Mouse (Mus musculus) kidney, postnatal 14 days (tissue): ENCODE results near the gene Slc50a1.
A peak's percentile ranks its signal among the peaks of the same experiment; 100 is the strongest.

Experiments
- DNase-seq: peaks from one replicate; pipeline ENCODE4 v3.0.0; 2022; ENCODE audit warnings: mixed read lengths

Gene Slc50a1

DNA sequence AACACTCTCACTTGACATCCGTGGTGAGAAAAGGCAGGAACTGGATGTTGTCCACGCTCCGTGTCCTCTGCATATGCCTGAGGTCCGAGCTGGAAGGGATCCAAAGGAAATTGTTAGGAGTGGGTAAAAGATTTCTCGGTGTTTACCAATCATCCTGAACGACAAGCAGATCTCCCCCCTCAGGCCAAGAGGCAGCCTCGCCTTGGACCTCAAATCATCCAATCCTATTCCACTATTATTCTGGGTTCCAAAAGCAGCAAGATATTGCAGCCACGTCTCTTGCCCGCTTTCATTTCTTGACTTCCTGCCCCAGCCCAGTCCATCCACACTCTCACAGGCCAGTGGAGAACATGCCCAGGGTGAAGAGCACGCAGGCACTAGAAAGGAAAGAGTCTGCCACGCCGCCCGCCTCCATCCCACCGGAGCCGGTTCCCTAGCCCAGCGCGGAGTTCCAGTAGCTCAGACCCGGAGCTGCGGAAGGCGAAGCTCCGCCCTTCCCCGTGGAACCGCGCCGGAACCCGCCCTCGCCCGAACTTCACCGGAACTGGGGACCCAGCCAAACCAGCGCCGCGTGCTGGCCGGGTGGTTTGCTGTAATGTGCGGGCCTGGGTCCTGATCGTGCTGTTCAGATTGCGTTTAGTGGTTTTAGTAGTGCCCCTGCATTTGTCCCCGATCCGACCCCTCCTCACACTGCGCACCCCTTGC lies at the start of gene Slc50a1:
Slc50a1 (minus strand) TSS at position 520 of the 705 bp plus-strand sequence.
- peak; percentile 91 for DNase-seq

DNA sequence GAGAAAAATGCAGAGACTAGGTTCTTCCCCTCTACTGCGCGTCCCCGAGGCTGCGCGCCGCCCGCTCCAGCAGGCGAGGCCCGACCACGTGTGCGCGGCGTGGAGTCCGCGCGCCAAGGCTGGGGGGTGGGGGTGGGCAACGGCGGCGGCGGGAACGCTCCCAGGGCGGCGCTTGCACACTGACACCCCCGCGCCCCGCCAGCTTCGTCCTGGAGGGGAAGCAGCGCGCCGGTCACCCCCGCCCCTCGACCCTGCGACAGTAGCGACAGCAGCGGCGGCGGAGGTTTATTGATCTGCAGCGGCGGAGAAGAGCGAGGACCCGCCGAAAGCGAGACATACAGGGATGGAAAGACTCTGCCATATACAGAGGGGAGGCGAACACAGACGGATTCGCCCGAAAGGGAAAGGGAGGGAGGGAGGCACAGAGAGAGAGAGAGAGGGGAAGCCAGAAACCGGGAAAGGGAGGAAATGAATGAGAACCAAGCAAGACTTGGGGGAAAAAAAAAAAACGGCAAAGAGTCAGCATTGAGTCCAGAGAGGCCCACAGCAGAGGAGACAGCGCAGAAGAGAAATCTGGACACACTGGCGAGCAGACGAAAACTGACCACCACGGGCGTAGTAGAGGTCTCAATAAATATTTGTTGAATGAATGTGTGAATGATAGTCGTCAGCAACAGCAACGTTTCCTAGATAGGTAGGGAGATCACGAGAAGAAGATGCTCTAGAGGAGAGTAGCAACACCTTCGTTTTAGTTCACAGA lies 49.4 kb upstream of the Slc50a1 start:
- DNase-seq = no peak

DNA sequence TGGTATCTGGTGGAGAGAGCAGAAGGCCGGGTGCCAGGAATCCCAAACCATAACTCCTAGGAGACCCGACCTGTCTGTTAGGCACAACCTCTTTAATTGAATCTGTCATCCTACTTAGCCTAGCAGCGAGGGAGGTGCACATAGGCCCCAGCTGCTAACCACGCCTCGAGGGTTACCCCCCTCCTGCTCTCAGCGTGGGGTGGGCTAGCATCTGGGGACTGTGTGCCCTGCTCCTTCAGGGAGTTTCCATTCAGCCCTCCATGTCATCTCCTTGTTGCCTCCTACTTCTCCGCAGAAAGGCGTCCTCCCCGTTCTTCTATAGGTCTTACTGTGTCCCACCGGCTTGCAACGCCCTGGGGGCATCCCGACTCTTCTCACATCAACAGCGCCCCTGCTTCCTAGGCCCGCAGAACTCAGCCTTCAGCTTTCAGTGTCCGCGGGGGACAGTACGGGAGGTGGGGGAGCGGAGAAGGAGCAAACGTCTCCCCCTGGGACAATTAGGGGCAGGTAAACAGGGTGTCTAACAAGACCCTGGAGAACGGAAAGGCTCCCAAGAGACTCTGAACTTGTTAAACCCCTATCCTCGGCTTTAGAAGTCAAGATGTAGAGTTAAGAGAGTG lies 48.7 kb upstream of the Slc50a1 start:
- DNase-seq = no peak

DNA sequence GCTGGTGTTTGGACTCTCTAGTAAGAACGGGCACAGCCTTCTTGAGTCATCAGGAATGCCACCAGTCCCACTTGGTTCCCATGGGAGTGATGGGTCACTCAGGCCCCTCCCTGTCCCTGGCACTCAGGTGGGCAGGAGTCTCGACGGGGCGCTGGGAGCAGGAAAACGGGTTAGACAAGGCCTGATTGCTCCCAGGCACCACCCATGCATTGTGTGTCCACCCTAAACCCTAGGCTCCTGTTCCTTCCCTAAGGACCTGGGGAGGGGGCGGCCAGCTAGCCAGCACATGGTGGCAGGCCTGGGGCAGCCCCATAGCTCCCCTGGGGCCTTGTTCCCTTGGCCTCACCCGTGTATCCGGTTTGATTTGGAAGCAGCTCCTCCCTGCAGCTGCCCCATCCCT lies 47.9 kb upstream of the Slc50a1 start:
- no peak for DNase-seq

DNA sequence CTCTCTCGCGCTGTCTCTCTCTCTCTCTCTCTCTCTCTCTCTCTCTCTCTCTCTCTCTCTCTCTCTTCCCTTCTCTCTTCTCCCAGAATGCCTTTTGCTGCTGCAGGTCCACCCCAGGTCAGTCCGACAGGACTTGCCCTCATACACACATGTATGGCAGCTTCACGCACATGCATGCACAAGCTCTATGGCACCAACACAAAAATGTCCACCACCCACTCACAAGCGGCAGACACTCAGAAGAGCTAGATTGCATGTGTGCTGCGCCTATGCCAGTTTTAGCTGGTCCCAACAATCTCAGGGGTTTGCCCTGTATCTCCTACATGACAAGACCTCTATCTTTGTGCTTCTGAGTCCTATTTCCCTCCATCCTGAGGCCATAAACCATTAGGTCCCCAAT lies 46.9 kb upstream of the Slc50a1 start:
- no peak for DNase-seq

DNA sequence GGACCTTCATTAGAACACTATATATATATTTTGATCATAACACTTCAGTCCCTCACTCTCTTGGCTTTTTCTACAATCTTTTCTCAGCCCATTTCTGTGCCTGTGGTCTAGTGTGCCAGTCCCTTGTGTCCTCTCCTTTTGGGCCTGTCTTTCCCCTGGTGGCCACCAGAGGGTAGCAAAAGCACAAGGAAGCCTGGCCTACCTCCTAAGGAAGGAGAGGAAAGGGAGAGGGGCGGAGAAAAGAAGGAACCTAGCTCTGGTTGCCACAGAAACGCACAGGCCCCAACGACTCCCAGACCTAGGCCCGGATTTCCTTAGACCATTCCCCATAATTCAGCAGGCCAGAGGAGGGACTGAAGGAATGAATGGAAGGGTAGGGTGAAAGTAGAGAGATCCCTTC lies 46.5 kb upstream of the Slc50a1 start:
- DNase-seq = peak; percentile 93

DNA sequence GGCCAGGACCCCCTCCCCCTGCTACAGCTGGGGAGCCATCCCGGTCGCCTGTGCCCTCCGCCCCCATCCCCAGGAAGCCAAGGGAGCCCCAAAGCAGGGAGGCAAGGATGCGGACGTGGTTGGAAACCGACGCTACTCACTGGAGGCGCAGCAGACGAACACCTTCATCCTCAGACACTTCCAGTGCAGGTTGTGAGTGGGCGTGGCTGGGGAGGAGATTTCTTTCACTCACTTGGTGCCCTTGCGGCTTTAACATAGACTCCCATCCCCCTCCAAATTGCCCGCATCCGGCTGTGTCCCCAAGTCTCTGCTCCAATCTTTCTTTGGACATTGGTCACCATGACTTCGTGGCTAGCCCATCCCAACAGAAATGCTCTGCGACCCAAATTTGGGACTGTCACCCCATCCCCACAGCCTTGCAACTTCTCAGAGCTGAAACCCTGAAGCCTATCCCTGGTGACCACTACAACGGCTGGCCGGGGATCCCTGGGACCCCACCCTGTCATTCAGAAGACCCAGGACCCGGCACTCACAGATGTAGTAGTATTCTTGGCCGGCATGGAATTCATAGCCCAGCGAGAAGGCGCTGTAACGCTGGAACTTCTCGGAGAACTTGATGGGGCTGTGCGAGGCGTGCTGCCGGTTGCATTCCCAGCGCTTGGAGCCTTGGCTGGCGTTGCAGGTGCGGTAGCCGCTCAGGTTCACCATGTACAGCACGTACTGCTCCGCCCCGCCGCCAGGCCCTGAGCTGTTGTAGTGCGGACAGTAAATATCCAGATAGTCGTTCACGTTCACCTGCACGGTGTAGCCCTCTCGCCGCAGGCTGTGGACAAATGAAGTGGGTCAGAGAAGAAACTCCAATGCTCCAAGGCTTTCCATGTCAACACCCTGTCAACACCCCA lies 45.8 kb upstream of the Slc50a1 start:
- peak; percentile 35 for DNase-seq

DNA sequence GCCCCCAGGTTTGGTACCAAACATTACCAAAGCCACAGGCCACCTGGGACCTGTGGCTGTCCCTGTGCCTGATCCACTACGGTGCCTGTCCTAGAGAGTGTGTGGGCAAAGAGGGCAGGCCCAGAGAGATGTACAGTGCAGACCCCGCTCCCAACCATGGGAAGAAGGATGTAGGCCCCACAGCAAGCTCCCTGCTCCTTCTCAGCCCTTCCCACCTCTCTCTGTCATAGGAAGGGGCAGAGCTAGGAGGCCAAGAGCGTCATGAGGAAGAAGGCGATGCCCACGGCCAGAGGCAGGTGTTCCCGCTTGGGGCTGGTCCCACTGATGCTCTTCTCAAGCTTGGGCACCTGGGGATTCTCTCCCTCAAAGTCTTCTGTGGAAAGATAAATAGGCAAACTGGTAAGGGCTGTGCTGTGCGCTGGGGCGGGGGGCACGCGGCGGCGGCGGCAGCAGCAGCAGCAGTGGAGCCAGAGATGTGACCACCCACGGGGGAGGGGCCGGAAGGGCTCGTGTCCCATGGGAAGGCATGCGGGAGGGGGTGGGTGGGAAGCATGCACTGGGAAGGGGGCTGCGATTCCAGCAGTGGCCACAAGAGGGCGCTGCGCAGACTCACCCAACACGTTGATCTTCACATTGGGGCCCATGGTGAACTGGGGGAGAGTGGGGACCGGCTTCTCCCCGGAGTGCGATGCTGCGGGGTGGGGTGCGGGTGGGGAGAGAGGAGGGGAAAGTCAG lies 45.0 kb upstream of the Slc50a1 start:
- DNase-seq = peak; percentile 90

DNA sequence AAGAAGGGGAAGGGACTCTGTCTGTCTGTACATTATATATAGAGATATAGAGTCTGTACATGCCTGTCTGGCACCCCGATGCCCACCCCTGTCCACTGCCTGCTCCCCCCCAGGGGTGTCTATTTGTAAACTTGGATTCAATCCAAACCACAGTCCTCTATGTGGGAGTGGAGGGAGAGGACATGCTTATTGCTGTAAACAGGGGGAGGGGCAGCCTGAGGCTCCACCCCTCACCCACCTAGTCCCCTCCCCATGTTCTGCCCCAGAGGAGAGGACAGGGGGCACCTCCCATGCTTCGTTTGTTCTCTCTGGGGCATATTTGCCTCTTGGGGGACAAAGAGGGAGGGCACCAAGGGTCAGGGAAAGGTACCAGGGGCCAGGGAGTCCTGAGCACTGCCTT lies 44.4 kb upstream of the Slc50a1 start:
- peak; percentile 24 for DNase-seq

DNA sequence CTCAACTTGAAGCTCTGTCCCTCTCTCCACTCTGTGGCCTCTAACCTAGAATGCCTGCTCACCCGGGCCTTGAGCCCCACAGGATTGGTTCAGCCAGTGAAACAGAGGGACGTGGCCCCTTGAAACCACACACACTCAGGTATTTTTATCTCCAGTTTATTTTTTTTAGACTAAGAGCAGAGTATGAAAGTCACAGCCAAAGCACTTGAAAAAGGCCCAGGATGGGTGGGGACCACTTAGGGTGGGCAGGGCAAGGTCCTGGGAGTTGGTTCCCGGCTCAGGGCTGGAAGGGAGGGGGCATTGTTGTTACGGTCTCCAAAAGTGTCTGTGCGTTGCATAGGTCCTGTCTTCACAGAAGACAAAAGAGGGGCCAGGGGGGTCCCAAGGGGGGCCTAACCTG lies 44.0 kb upstream of the Slc50a1 start:
- DNase-seq = no peak

DNA sequence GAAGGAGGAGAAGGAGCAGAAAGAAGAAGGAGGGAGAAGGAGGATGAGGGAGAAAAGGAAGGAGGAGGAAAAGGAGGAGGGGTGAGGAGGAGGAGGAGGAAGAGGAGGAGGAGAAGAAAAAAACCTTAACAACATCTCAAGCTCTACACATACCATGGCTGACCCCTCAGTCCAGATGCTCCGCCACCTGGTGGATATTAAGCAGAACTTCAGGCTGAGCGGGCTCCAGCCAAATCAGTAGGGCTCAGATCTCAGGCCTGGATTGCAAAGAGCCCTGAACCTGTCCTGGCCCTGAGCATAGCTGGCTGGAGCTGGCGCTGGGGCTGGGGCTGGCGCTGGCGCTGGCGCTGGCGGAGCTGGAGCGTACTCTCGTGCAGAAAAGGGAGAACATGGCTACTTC lies 37.7 kb upstream of the Slc50a1 start:
- peak; percentile 85 for DNase-seq

DNA sequence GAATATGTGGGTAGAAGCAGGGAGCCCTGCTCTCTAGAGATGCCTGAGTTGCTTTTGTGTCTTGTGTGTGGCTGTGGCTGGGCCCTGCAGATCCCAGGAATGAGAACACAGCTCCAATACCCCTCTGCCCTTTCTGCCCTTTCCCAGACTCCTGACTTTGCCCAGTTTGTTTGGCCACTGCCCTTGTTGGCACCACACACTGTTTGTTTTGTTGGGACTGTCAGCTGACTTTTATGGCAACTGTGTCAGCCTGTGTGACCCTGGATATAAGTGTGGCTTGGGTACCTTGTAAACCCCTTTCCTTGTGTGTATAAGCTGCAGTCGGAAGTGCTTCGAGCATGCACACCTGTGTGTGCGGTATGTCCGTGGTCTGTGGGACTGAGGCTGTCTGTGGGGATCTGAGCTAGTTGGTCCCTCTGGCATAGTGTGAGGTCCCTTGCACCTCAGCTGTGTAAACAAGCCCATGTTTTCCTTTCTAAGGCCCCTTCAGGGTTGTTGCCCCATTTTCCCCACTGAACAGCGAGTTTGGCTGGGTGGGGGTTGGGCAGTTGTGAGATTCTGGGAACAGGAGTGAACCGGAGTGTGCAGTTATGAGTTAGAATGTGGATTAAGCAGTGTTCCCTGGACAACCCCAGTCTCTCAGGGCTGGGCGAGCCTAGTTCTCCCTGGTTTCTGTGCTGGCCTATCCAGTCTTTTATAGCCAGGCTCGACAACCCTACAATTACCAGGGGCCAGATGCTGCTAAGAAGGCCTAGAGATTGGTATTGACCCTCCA lies 35.4 kb upstream of the Slc50a1 start:
- peak; percentile 49 for DNase-seq

DNA sequence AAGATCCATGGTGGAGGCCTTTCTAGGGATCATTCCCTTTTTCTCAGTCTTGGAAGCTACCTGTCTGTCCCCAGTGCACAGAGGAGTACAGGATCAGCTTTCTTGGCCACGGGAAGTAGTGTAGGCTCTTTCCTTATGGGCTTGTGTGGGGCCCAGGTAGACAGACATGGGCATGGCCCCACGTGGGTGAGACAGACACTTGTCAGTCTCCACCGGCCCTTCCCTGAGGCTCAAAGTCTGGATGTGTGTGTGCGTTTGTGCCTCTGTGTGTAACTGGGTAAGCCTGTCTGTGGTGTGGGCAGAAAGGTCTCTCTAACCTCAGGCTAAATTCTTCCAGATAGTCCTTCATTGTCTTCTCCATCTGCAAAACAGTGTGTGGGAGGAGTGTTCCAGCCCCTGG lies 34.7 kb upstream of the Slc50a1 start:
- peak; percentile 24 for DNase-seq

DNA sequence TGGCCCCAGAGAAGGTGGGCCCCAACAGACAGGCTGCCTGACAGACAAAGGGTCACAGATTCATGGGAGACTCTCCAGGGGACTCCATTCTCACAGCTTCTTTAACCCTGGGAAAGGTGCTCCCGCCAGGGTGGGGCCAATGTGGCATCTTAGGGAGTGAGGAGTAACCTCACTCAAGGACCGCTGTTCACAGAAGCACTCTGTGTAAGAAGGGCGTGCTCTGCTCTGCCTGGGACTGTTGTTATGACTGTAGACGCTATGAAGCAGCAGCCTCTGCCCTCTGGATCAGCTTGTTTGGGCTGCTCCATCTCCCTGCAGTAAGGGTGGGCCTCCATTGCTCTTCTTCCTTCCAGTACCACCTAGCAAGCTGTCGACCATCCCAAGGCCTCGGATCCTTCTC lies 34.1 kb upstream of the Slc50a1 start:
- no peak for DNase-seq

DNA sequence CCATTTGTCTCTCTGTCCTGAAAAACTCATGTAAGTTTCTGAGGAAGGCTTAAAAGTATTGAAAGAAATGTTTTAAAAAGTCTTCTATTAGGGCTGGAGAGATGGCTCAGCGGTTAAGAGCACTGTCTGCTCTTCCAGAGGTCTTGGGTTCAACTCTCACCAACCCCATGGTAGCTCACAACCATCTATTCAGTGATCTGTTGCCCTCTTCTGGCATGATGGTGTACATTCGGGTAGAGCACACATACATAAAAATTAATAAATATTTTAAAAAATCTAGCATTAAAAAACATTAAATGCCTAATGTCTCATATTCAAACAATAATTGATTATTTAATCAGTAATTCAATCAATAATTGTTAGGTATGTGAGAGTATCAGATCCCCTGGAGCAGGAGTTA lies 30.1 kb upstream of the Slc50a1 start:
- DNase-seq = no peak

DNA sequence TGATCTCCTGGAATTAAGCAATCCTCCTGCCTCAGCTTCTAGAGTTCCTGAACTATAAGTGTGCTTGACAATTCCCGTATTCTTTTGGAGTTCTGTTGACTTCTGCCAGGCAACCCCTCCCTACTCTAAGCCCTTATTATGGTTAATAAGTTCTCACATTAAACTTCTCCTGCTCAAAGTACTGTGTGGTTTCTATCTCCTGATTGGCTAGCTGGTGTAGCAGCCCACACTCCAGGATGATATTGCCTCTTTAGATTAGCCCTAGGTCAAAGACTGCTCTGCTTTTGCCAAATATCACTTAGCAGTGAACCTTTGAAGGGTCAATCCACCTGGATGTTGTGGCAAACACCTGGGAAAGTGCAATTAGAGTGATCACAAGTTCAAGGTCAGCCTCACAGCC lies 29.7 kb upstream of the Slc50a1 start:
- peak; percentile 65 for DNase-seq

DNA sequence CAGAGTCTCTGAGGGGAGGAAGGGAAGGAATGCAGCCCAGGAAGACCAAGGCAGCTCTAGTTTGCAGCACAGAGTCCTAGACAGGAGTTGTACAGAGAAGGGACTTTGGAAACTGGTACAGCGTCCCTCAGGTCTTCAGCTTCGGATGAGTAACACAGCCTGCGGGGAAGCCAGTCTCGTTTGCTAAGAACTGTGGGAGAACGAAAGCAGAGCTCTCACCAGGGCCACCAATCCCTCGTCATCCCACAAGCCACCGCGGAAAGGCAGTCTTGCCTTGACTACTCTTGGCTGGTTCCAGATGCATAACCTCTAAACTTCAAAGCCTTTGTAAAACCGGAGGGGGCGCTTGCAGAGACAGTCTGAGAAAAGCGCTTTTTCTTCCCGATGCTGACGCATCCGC lies 29.1 kb upstream of the Slc50a1 start:
- DNase-seq = peak; percentile 62

DNA sequence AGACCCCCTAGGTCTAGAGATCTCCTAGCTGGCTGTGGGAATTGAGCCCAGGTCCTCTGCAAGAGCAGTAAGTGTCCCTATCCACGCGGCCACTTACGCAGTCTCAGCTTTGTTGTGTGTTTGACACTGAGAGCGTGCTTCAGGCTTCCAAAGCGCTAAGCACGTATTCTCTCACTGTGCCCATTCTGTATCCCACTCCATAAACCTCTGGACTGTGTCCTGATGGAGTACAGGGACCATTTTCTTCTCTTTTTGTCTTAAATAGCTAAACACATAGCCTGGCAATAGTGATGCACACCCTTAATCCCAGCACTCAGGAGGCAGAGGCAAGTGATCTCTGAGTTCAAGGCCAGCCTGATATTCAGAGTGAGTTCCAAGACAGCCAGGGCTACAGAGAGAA lies 28.5 kb upstream of the Slc50a1 start:
- no peak for DNase-seq

DNA sequence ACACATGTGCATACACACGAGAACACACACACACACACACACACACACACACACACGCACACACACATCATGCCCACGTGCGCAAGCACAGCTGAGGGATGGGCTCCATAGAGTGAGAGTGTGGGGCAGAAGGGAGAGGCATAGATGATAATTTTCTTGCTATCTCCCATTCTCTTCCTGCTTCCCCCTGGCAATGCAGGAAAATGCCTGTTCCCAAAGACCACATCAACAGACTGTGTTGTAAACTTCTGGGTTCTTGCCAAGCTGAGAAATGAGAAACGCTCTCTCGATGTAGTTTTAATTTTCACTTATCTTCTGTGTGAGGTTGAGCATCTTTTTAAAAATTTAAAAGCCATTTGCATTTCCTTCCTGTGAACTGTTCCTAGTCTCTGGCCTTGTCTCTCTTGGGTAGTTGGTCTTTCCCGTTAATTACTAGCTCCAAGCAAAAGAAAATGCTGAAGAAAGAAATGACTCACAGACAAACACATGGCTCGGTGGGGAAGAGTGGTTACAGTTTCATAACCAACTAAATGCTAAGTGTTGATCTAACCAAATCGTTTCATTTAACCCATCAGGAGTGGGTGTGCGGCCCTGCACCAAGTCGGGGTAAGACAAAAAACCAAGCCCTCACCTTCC lies 26.5 kb upstream of the Slc50a1 start:
- no peak for DNase-seq

DNA sequence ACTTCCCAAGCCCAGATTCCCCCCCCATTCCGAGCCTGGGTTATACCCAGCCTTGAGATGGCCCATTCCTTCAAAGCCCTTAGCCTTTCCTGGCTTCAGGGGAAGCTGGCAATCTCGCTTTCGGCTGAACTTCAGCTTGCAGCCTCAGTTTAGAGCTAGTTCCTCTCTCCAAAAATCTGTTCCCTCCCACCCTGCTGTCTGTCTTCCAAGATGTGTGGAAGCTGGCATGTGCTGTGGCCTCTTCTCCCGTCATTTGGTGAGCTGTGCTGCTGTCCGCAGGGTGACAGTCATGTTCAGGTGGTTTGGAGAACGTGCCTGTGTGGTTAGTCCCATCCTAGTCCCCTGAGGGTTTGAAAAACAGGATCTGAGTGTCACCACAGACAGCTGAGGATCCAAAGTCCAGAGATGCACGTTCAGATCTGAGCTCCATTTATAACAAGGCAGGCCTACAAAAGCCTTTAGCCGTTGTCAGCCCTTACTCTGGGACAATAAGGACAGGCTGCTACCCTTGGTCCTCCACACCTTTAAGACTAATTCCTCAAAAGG lies 25.4 kb upstream of the Slc50a1 start:
- no peak for DNase-seq

DNA sequence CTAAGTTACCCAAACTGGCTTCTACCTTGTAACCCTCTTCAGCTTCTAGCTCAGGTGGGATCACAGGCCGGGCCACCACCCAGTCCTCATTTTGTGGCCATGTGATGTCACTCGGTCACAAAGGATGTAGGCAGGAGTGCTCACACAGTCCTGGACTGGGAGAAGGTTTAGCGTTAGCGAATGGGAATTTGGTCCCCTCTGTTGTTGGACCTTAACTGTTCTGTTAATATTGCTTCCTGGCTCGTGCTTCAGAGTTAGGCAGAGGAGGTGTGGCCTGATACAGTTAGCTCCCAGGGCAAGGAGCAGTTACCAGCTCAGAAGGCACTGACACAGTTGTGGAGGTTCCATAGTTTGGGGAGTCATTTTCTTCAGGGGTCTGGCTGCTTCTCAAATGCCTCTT lies 23.8 kb upstream of the Slc50a1 start:
- peak; percentile 48 for DNase-seq
